Mouse (Mus musculus): ENCODE results near the gene Pax5. TPM values are rescaled to one million over a fixed set of nuclear protein-coding genes. Genes with fewer than 3 reads are reported as not detected.
A peak's percentile ranks its signal among the peaks of the same experiment; 100 is the strongest.

Gene Pax5
- total RNA-seq, 2 experiments from 2014 or later, result 0.10 TPM; not detected in 1

DNA sequence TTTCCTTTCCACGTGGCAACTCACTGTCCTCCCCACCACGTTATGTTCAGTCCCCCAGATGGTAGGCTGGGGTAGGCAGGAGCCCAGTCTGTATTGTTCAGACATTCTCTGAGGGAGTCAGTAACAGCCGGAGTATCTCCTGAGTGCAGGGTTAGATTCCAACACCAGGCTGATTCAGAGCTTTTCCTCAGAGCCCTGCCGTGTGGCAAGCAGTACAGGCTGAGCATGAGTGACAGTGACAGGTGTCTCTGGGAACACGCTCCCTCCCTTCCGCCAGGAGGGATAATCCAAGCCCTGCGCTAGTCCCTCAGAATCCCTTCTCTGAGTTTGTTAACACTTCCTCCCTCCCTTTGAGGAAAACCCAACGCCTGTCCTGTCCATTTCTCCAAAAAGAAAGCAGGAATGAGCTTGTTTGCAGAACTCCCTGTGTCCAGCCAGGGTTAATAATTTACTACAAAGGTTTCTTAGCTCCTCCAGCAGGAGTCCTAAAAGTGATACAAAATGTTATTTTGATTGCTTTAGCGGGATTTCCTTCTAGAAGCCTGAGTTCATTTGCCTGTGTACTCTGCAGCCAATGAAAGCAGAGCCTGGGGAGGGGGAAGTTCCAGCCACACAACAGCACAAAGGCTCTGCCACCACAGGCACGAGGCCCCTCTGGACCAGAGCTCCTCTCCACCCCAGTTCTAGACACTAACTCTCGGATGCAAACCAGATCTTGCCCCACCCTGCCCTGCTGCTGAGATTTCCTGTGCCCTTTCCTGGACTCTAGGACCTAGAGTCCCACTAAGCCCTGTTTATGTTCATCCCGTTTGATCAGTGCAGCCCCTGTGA lies 76.4 kb downstream of the Pax5 start:
- intact Hi-C loops (cut with DNase I), result no loop called here
- peak overlapping the region; percentile 33; the same call in 1 of the 2 replicates for H3K4me3 ChIP-seq
- peak; percentile 77 for DNase-seq
- peak overlapping the region; percentile 63 for H3K27ac ChIP-seq
- TF ChIP-seq CTCF (IDR thresholded peaks at IDR 0.05), result peak; percentile 16; the same call in 1 of the 2 replicates

GRCm38 (mm10) chr4:44630059-44630458 lies 80.2 kb downstream of the Pax5 start:
- no peak for TF ChIP-seq CTCF (IDR thresholded peaks at IDR 0.05)
- intact Hi-C loops (cut with DNase I), result no loop called here

DNA sequence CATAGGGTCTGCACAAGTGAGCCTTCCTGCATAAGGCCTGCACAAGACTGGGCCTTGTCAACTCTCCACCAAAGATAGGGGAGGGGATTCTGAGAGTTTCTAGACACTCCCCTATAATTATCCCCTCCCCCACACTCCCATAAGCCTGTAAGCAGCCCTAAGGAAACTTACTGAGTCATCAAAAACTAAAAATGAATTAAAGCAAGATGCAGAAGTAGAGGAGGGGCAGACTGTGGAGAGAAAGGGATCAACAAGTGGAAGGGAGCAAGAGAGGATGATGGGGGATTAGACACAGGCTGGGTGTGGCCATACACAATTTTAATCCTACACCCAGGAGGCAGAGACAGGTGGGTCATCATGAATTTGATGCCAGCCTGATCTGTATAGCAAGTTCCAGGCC lies 82.4 kb downstream of the Pax5 start:
- TF ChIP-seq CTCF (IDR thresholded peaks at IDR 0.05), result no peak
- no peak overlapping the region for H3K27ac ChIP-seq
- intact Hi-C loops (cut with DNase I), result no loop called here
- DNase-seq, result no peak
- H3K4me3 ChIP-seq, result no peak overlapping the region

More at GRCm38 (mm10) chr4:44630059-44630458, 80.2 kb downstream of the Pax5 start:
- Histone ChIP-seq H3K4me3 (no peak overlapping the region), H3K27ac (no peak overlapping the region)
- DNase-seq, result no peak

GRCm38 (mm10) chr4:44625108-44625424 lies 85.2 kb downstream of the Pax5 start:
- Histone ChIP-seq H3K27ac (no peak overlapping the region), H3K4me3 (no peak overlapping the region)
- intact Hi-C loops (cut with DNase I), result no loop called here
- no peak for TF ChIP-seq CTCF (IDR thresholded peaks at IDR 0.05)
- no peak for DNase-seq

GRCm38 (mm10) chr4:44624232-44625107 lies 85.8 kb downstream of the Pax5 start:
- Histone ChIP-seq H3K27ac (no peak overlapping the region), H3K4me3 (no peak overlapping the region)
- intact Hi-C loops (cut with DNase I), result no loop called here
- DNase-seq, result no peak
- no peak for TF ChIP-seq CTCF (IDR thresholded peaks at IDR 0.05)

GRCm38 (mm10) chr4:44623435-44623727 lies 86.9 kb downstream of the Pax5 start:
- intact Hi-C loops (cut with DNase I), result no loop called here
- Histone ChIP-seq H3K27ac (no peak overlapping the region), H3K4me3 (no peak overlapping the region)
- no peak for TF ChIP-seq CTCF (IDR thresholded peaks at IDR 0.05)
- no peak for DNase-seq

DNA sequence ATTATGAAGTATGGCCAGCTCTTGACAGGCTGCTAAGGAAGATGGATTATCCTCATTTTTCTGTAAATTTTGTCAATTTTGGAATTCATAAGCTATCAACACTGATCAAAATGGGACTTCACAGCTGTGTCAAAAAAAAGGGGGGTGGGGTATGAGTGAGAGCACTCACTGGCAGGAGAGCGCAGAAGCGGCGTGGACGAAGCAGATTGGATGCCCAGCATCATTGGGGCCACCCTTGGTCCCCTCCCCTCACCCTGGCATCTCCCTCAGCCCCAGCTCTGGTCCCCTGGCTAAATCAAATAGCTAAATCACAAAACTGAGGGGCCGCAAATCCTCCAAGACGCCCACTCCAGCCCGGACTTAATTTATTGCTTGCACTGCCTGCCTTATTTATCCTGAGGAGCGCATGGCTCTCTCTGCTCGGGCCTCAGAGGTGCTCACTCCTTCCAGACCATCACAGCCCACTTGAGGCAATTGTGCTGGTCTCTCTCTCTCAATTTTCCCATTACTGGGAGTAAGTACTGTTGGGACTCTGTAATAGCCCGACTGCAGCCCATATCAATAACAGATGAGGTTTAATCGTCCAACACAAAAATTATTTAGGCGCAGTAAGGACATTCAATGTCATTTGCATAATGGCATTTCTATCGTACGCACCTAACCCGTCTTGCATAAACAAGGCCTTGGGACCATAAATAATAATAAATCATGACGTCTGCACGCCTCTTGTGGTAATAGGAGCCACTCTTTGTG lies 87.4 kb downstream of the Pax5 start:
- no peak overlapping the region for H3K27ac ChIP-seq
- H3K4me3 ChIP-seq, result no peak overlapping the region
- intact Hi-C loops (cut with DNase I), result no loop called here
- no peak for DNase-seq
- TF ChIP-seq CTCF (IDR thresholded peaks at IDR 0.05), result no peak

- Histone ChIP-seq H3K27ac (no peak overlapping the region), H3K4me3 (no peak overlapping the region)
- no peak for DNase-seq
- intact Hi-C loops (cut with DNase I), result no loop called here
- peak; percentile 8; the same call in 1 of the 2 replicates for TF ChIP-seq CTCF (IDR thresholded peaks at IDR 0.05)
Measured at GRCm38 (mm10) chr4:44620241-44620640, 90.0 kb downstream of the Pax5 start.

GRCm38 (mm10) chr4:44614066-44614667 lies 96.1 kb downstream of the Pax5 start:
- DNase-seq, result no peak
- Histone ChIP-seq H3K4me3 (no peak overlapping the region), H3K27ac (no peak overlapping the region)
- intact Hi-C loops (cut with DNase I), result no loop called here
- TF ChIP-seq CTCF (IDR thresholded peaks at IDR 0.05), result no peak

DNA sequence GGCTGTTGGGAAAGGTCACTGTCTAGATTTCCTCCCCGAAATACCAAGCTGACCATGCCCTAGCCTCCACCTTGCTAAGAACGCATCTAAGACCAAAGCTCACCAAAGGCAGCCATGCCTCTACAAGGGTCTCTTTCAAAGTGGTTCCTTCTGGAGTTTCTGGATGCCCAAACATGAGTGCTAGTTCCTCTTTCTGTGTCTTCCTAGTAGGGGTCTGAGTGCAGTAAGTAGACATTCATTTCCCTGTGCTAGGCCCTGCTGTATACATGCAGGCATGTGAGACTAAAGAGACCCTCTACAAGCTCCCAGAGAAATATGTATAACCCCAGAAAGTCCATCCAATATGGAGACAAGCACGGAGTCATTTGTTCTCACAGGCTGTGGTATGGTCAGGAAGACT lies 97.9 kb downstream of the Pax5 start:
- intact Hi-C loops (cut with DNase I), result no loop called here
- Histone ChIP-seq H3K4me3 (no peak overlapping the region), H3K27ac (no peak overlapping the region)
- no peak for TF ChIP-seq CTCF (IDR thresholded peaks at IDR 0.05)
- no peak for DNase-seq

DNA sequence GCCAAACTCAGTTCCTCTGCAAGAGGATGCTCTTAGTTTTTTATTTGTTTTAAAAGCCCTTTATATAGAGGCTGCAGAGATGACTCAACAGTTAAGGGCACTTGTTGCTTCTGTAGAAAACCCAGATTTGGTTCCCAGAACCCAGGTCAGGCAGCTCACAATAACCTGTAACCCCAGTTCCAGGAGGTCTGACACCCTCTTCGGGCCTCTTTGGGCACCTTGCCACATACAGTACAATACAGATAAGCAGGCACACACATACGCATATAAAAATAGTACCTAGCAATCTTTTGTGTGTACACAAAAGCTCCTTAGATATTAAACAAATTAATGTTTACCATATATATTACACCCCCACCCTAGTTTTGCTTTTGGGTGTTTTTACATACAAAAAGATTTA lies 104.8 kb downstream of the Pax5 start:
- TF ChIP-seq CTCF (IDR thresholded peaks at IDR 0.05), result no peak
- DNase-seq, result no peak
- intact Hi-C loops (cut with DNase I), result no loop called here

DNA sequence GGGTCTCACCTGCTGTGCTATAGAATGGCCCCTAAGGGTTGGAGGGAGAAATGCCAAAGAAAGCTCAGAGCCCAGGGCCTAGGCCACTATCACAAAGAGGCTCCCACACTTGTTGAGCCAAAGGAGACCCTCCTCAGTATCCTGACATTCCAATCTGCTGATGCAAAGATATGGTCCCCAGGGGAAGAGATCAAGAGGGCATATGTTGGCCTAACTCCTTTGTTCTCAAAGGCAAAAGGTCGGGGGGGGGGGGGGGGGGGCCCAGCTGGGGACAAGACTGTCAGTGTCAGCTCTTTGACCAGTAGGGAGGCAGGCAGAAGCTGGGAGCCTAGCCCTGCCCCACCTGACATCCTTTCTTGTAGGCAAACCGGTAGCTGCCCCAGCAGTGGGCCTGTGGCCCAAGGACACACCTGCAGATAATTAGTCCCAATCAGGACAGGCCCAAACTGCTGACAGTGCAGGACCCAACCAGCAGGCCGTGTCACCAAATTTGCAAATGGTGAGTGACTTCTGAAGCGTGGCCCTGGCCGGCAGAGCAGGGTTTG lies 108.0 kb downstream of the Pax5 start:
- no peak overlapping the region for H3K4me3 ChIP-seq
- intact Hi-C loops (cut with DNase I), result no loop called here
- no peak for TF ChIP-seq CTCF (IDR thresholded peaks at IDR 0.05)
- no peak for DNase-seq
- no peak overlapping the region for H3K27ac ChIP-seq

More for the DNA sequence above, 104.8 kb downstream of the Pax5 start:
- H3K27ac ChIP-seq, result no peak overlapping the region
- H3K4me3 ChIP-seq, result no peak overlapping the region

Data from gastrocnemius, adult 2 months (tissue).